15 mouse cellular contexts compared by ENCODE assay signal in genomic region chr13:108320216-108320615, GRCm38 (mm10).
"Had no signal": no experiment of that assay in that cellular context is flagged by ENCODE, and none has a peak within 500 bp of the region (broad histone marks: within the 10 kb centered on the region; RNA-seq: fewer than 3 reads in every experiment).

No protein-coding gene starts in this region.

- H3K27me3 ChIP-seq: neural tube, embryonic 13.5 days; neural tube, embryonic 15.5 days; stomach, embryonic 15.5 days had no signal

- H3K9me3 ChIP-seq: neural tube, embryonic 13.5 days; neural tube, embryonic 15.5 days; stomach, embryonic 15.5 days had no signal

- H3K27ac ChIP-seq: neural tube, embryonic 13.5 days; neural tube, embryonic 15.5 days; stomach, embryonic 15.5 days had no signal

- DNase-seq: retina, postnatal 1 day; right cerebral cortex, adult 18-20 months; right cerebral cortex, postnatal 14 days; right cerebral cortex, postnatal 25 days; right cerebral cortex, postnatal 4 days; spleen, adult 18-20 months; thymus, adult 18-20 months; thymus, adult 2 months; thymus, postnatal 14 days; thymus, postnatal 25 days; thymus, postnatal 36 days; thymus, postnatal 4 days had no signal

- H3K36me3 ChIP-seq: neural tube, embryonic 13.5 days; neural tube, embryonic 15.5 days had no signal

- H3K9ac ChIP-seq: neural tube, embryonic 13.5 days; neural tube, embryonic 15.5 days; stomach, embryonic 15.5 days had no signal

- H3K4me3 ChIP-seq: neural tube, embryonic 13.5 days; neural tube, embryonic 15.5 days; stomach, embryonic 15.5 days had no signal

- H3K4me2 ChIP-seq: neural tube, embryonic 13.5 days; neural tube, embryonic 15.5 days; stomach, embryonic 15.5 days had no signal
